Mouse (Mus musculus) limb, embryonic 12.5 days (tissue): ENCODE measurements around the gene Mad1l1. TPM values are rescaled to one million over a fixed set of nuclear protein-coding genes. Genes with fewer than 3 reads are reported as not detected.

Source experiments
- ATAC-seq: fragments of 200-750 bp; cut with Nextera tagmentation; 2 replicates; pipeline ENCODE4 v1.8.0; 2017; ENCODE audit warnings: low read depth, moderate TSS enrichment; ENCODE audit not compliant: insufficient number of reproducible peaks, insufficient read depth, low FRiP score, low TSS enrichment
- H3K27ac ChIP-seq: fragments of 300-500 bp; sonication (generic); 2 replicates; pipeline ENCODE4 v1.5.1; 2016; ENCODE audit warnings: mild to moderate bottlenecking, moderate library complexity
- H3K27me3 ChIP-seq: fragments of 300-500 bp; sonication (generic); 2 replicates; pipeline ENCODE4 v1.6.1; 2016; ENCODE audit warnings: mild to moderate bottlenecking, moderate library complexity
- H3K36me3 ChIP-seq: fragments of 300-500 bp; sonication (generic); 2 replicates; pipeline ENCODE4 v1.6.1; 2016; ENCODE audit warnings: mild to moderate bottlenecking, moderate library complexity
- H3K4me1 ChIP-seq: fragments of 300-500 bp; sonication (generic); replicated peaks from 2 replicates; pipeline ENCODE4 v1.6.1; 2016
- H3K4me2 ChIP-seq: fragments of 300-500 bp; sonication (generic); 2 replicates; pipeline ENCODE4 v1.6.1; 2016; ENCODE audit warnings: mild to moderate bottlenecking, moderate library complexity
- H3K4me3 ChIP-seq: fragments of 300-500 bp; sonication (generic); replicated peaks from 2 replicates; pipeline ENCODE4 v1.5.1; 2016; ENCODE audit warnings: mild to moderate bottlenecking
- H3K9ac ChIP-seq: fragments of 300-500 bp; sonication (generic); replicated peaks from 2 replicates; pipeline ENCODE4 v1.6.1; 2016; ENCODE audit warnings: mild to moderate bottlenecking, moderate library complexity
- H3K9me3 ChIP-seq: fragments of 300-500 bp; sonication (generic); 2 replicates; pipeline ENCODE4 v1.6.1; 2016; ENCODE audit warnings: mild to moderate bottlenecking, moderate library complexity
- WGBS: fragments of 180-500 bp; shearing (Covaris S2); methylation state at CpG from one replicate; pipeline ENCODE4 v1.1.7; 2016; 5-methylcytosine and 5-hydroxymethylcytosine counted together
- polyA plus RNA-seq: library from polyadenylated mRNA; unstranded; fragments of >200 nt; fragmentation: Nextera tagmentation; extraction: Ambion mirVana; gene quantifications from 2 replicates; pipeline ENCODE4 v1.2.1, GENCODE M21; 2016

The Mad1l1 gene
- polyA plus RNA-seq, 1 experiment from 2014 or later: 55.9 TPM

- Histone ChIP-seq H3K4me2 (no peak overlapping the region), H3K9ac (no peak overlapping the region), H3K27me3 (no peaks in the 10 kb centered on the region), H3K27ac (no peak overlapping the region), H3K36me3 (0 out of 2 replicates have a peak, but pooled peaks cover 4% of the 10 kb centered on the region), H3K4me3 (no peak overlapping the region), H3K9me3 (no peaks in the 10 kb centered on the region), H3K4me1 (peaks cover 6% of the 10 kb centered on the region)
- ATAC-seq: no peak
- WGBS: 95% methylated on average over 6 of the region's 6 CpGs
Measured at GRCm38 (mm10) chr5:140230818-140231217, 90.5 kb downstream of the Mad1l1 start.

- Histone ChIP-seq H3K4me3 (no peak overlapping the region), H3K36me3 (0 out of 2 replicates have a peak, but pooled peaks cover 4% of the 10 kb centered on the region), H3K27ac (no peak overlapping the region), H3K4me1 (0 out of 2 replicates have a peak, but pooled peaks cover 3% of the 10 kb centered on the region), H3K9ac (no peak overlapping the region), H3K27me3 (no peaks in the 10 kb centered on the region), H3K4me2 (no peak overlapping the region), H3K9me3 (no peaks in the 10 kb centered on the region)
- WGBS: 86% methylated on average over 3 of the region's 3 CpGs
- ATAC-seq: no peak
Measured at GRCm38 (mm10) chr5:140228306-140228705, 93.0 kb downstream of the Mad1l1 start.

GRCm38 (mm10) chr5:140226871-140227270 is 94.5 kb downstream of the Mad1l1 start:
- Histone ChIP-seq H3K9ac (no peak overlapping the region), H3K27ac (no peak overlapping the region), H3K9me3 (no peaks in the 10 kb centered on the region), H3K4me2 (no peak overlapping the region), H3K36me3 (peaks cover 8% of the 10 kb centered on the region; the same call in 1 of the 2 replicates), H3K4me3 (no peak overlapping the region), H3K4me1 (0 out of 2 replicates have a peak, but pooled peaks cover 3% of the 10 kb centered on the region), H3K27me3 (no peaks in the 10 kb centered on the region)
- 87% methylated on average over 3 of the region's 3 CpGs for WGBS
- ATAC-seq: no peak

- ATAC-seq: no peak
- Histone ChIP-seq H3K4me2 (no peak overlapping the region), H3K9me3 (no peaks in the 10 kb centered on the region), H3K4me1 (peaks cover 9% of the 10 kb centered on the region; the same call in 1 of the 2 replicates), H3K27ac (no peak overlapping the region), H3K4me3 (no peak overlapping the region), H3K27me3 (no peaks in the 10 kb centered on the region), H3K36me3 (peaks cover 8% of the 10 kb centered on the region; the same call in 1 of the 2 replicates), H3K9ac (no peak overlapping the region)
- 86% methylated on average over 2 of the region's 2 CpGs for WGBS
Measured at GRCm38 (mm10) chr5:140225881-140226280, 95.5 kb downstream of the Mad1l1 start.

- H3K4me1 ChIP-seq: peaks cover 9% of the 10 kb centered on the region; the same call in 1 of the 2 replicates
- 79% methylated on average over 2 of the region's 2 CpGs for WGBS
- no peak overlapping the region for H3K27ac ChIP-seq
- no peak overlapping the region for H3K4me3 ChIP-seq
- H3K9me3 ChIP-seq: no peaks in the 10 kb centered on the region
- peaks cover 8% of the 10 kb centered on the region; the same call in 1 of the 2 replicates for H3K36me3 ChIP-seq
- no peaks in the 10 kb centered on the region for H3K27me3 ChIP-seq
- H3K4me2 ChIP-seq: no peak overlapping the region
- no peak for ATAC-seq
- no peak overlapping the region for H3K9ac ChIP-seq
Measured at GRCm38 (mm10) chr5:140225103-140225502, 96.2 kb downstream of the Mad1l1 start.

- no peak for ATAC-seq
- Histone ChIP-seq H3K36me3 (peaks cover 4% of the 10 kb centered on the region; the same call in 1 of the 2 replicates), H3K9ac (no peak overlapping the region), H3K27ac (no peak overlapping the region), H3K4me1 (peaks cover 9% of the 10 kb centered on the region; the same call in 1 of the 2 replicates), H3K9me3 (no peaks in the 10 kb centered on the region), H3K27me3 (no peaks in the 10 kb centered on the region), H3K4me2 (no peak overlapping the region), H3K4me3 (no peak overlapping the region)
- WGBS: 84% methylated on average over 20 of the region's 20 CpGs
Measured at GRCm38 (mm10) chr5:140223070-140224053, 98.0 kb downstream of the Mad1l1 start.

- Histone ChIP-seq H3K9me3 (no peaks in the 10 kb centered on the region), H3K9ac (no peak overlapping the region), H3K27ac (no peak overlapping the region), H3K4me2 (no peak overlapping the region), H3K4me3 (no peak overlapping the region), H3K36me3 (peaks cover 4% of the 10 kb centered on the region; the same call in 1 of the 2 replicates), H3K4me1 (peaks cover 9% of the 10 kb centered on the region; the same call in 1 of the 2 replicates), H3K27me3 (no peaks in the 10 kb centered on the region)
- 78% methylated on average over 3 of the region's 3 CpGs for WGBS
- no peak for ATAC-seq
Measured at GRCm38 (mm10) chr5:140221016-140221650, 100.2 kb downstream of the Mad1l1 start.

GRCm38 (mm10) chr5:140219252-140219651 is 102.1 kb downstream of the Mad1l1 start:
- Histone ChIP-seq H3K9me3 (no peaks in the 10 kb centered on the region), H3K9ac (no peak overlapping the region), H3K27ac (no peak overlapping the region), H3K36me3 (peaks cover 4% of the 10 kb centered on the region; the same call in 1 of the 2 replicates), H3K4me3 (no peak overlapping the region), H3K4me1 (peaks cover 9% of the 10 kb centered on the region; the same call in 1 of the 2 replicates), H3K4me2 (no peak overlapping the region), H3K27me3 (no peaks in the 10 kb centered on the region)
- no peak for ATAC-seq
- 84% methylated on average over 1 of the region's 1 CpGs for WGBS

- H3K27me3 ChIP-seq: no peaks in the 10 kb centered on the region
- H3K27ac ChIP-seq: no peak overlapping the region
- WGBS: 25% methylated on average over 2 of the region's 2 CpGs
- H3K4me2 ChIP-seq: no peak overlapping the region
- H3K9ac ChIP-seq: no peak overlapping the region
- no peaks in the 10 kb centered on the region for H3K9me3 ChIP-seq
- no peak for ATAC-seq
- H3K4me1 ChIP-seq: peaks cover 6% of the 10 kb centered on the region; the same call in 1 of the 2 replicates
- peaks cover 4% of the 10 kb centered on the region; the same call in 1 of the 2 replicates for H3K36me3 ChIP-seq
- no peak overlapping the region for H3K4me3 ChIP-seq
Measured at GRCm38 (mm10) chr5:140217900-140218299, 103.5 kb downstream of the Mad1l1 start.

- no peak overlapping the region for H3K4me3 ChIP-seq
- no peak overlapping the region for H3K4me2 ChIP-seq
- no peak for ATAC-seq
- peaks cover 6% of the 10 kb centered on the region; the same call in 1 of the 2 replicates for H3K4me1 ChIP-seq
- H3K9me3 ChIP-seq: no peaks in the 10 kb centered on the region
- WGBS: 85% methylated on average over 3 of the region's 3 CpGs
- no peaks in the 10 kb centered on the region for H3K27me3 ChIP-seq
- no peak overlapping the region for H3K27ac ChIP-seq
- H3K9ac ChIP-seq: no peak overlapping the region
- no peaks in the 10 kb centered on the region for H3K36me3 ChIP-seq
Measured at GRCm38 (mm10) chr5:140217083-140217482, 104.3 kb downstream of the Mad1l1 start.
